Mouse (Mus musculus) liver, embryonic 16.5 days (tissue): Measurements from ENCODE around the gene Mpg. TPM values are rescaled to one million over a fixed set of nuclear protein-coding genes. Genes with fewer than 3 reads are reported as not detected.
A peak's percentile ranks its signal among the peaks of the same experiment; 100 is the strongest.

Experiments
- ATAC-seq: fragments of 200-750 bp; cut with Nextera tagmentation; 2 replicates; pipeline ENCODE4 v1.8.0; 2017; ENCODE audit warnings: low read depth, mild to moderate bottlenecking, moderate number of reproducible peaks, moderate library complexity
- H3K27ac ChIP-seq: fragments of 300-500 bp; sonication (generic); 2 replicates; pipeline ENCODE4 v1.5.1; 2014; ENCODE audit warnings: mild to moderate bottlenecking, low read length
- H3K27me3 ChIP-seq: fragments of 300-500 bp; sonication (generic); 2 replicates; pipeline ENCODE4 v1.6.1; 2014; ENCODE audit warnings: low read depth, low read length, mixed read lengths; ENCODE audit not compliant: control insufficient read depth, insufficient read depth
- H3K36me3 ChIP-seq: fragments of 300-500 bp; sonication (generic); 2 replicates; pipeline ENCODE4 v1.6.1; 2014; ENCODE audit warnings: mild to moderate bottlenecking; ENCODE audit not compliant: control insufficient read depth, insufficient read depth
- H3K4me1 ChIP-seq: fragments of 300-500 bp; sonication (generic); 2 replicates; pipeline ENCODE4 v1.6.1; 2014; ENCODE audit warnings: low read depth, low read length, mixed read lengths; ENCODE audit not compliant: control insufficient read depth
- H3K4me2 ChIP-seq: fragments of 300-500 bp; sonication (generic); 2 replicates; pipeline ENCODE4 v1.6.1; 2014; ENCODE audit warnings: low read depth, low read length, mixed read lengths
- H3K4me3 ChIP-seq: fragments of 300-500 bp; sonication (generic); 2 replicates; pipeline ENCODE4 v1.5.1; 2014; ENCODE audit warnings: low read depth, mild to moderate bottlenecking, low read length
- H3K9ac ChIP-seq: fragments of 300-500 bp; sonication (generic); 2 replicates; pipeline ENCODE4 v1.6.1; 2014; ENCODE audit warnings: low read depth, low read length
- H3K9me3 ChIP-seq: fragments of 300-500 bp; sonication (generic); replicated peaks from 2 replicates; pipeline ENCODE4 v1.6.1; 2016; ENCODE audit warnings: low read length; ENCODE audit not compliant: control insufficient read depth
- WGBS: fragments of 180-500 bp; shearing (Covaris S2); extraction: QIAGEN DNeasy Blood & Tissue Kit; methylation state at CpG from one replicate; pipeline ENCODE4 v1.1.7; 2014; ENCODE audit not compliant: insufficient replicate concordance; 5-methylcytosine and 5-hydroxymethylcytosine counted together
- polyA plus RNA-seq: library from polyadenylated mRNA; unstranded; fragments of >200 nt; fragmentation: Nextera tagmentation; extraction: Ambion mirVana; gene quantifications from 2 replicates; pipeline ENCODE4 v1.2.1, GENCODE M21; 2015

The Mpg gene
- polyA plus RNA-seq, 1 experiment from 2014 or later = 19.6 TPM

- Histone ChIP-seq H3K4me2 (no peak overlapping the region), H3K4me3 (no peak overlapping the region), H3K9ac (no peak overlapping the region), H3K27me3 (peaks cover 61% of the 10 kb centered on the region), H3K36me3 (peaks cover 7% of the 10 kb centered on the region), H3K27ac (peak overlapping the region; percentile 46; the same call in 1 of the 2 replicates), H3K9me3 (no peaks in the 10 kb centered on the region), H3K4me1 (peaks cover 35% of the 10 kb centered on the region)
- 6% methylated on average over 4 of the region's 4 CpGs for WGBS
- ATAC-seq = peak; percentile 14; the same call in 1 of the 2 replicates
Observed at GRCm38 (mm10) chr11:32224468-32225139, 1.7 kb upstream of the Mpg start.

GRCm38 (mm10) chr11:32225222-32226104, 842 bp upstream of the Mpg start:
- no peaks in the 10 kb centered on the region for H3K9me3 ChIP-seq
- no peak overlapping the region for H3K9ac ChIP-seq
- H3K4me1 ChIP-seq = peaks cover 35% of the 10 kb centered on the region
- no peak overlapping the region for H3K4me3 ChIP-seq
- peaks cover 12% of the 10 kb centered on the region for H3K36me3 ChIP-seq
- peaks cover 53% of the 10 kb centered on the region for H3K27me3 ChIP-seq
- peak overlapping the region; percentile 18 for H3K27ac ChIP-seq
- WGBS = 37% methylated on average over 7 of the region's 7 CpGs
- H3K4me2 ChIP-seq = no peak overlapping the region; the same call in 1 of the 2 replicates
- no peak for ATAC-seq

GRCm38 (mm10) chr11:32227041-32227440, 736 bp downstream of the Mpg start:
- H3K27ac ChIP-seq = peak overlapping the region; percentile 76; the same call in 1 of the 2 replicates
- H3K4me2 ChIP-seq = peak overlapping the region; percentile 71
- H3K27me3 ChIP-seq = peaks cover 37% of the 10 kb centered on the region
- ATAC-seq = no peak
- 33% methylated on average over 1 of the region's 1 CpGs for WGBS
- H3K36me3 ChIP-seq = peaks cover 27% of the 10 kb centered on the region
- peaks cover 31% of the 10 kb centered on the region for H3K4me1 ChIP-seq
- H3K9ac ChIP-seq = peak overlapping the region; percentile 91
- H3K4me3 ChIP-seq = peak overlapping the region; percentile 78
- no peaks in the 10 kb centered on the region for H3K9me3 ChIP-seq

- Histone ChIP-seq H3K9ac (peak overlapping the region; percentile 91; the same call in 1 of the 2 replicates), H3K27me3 (peaks cover 32% of the 10 kb centered on the region), H3K4me1 (peaks cover 28% of the 10 kb centered on the region), H3K27ac (peak overlapping the region; percentile 11; the same call in 1 of the 2 replicates), H3K9me3 (no peaks in the 10 kb centered on the region), H3K36me3 (peaks cover 32% of the 10 kb centered on the region), H3K4me2 (peak overlapping the region; percentile 71), H3K4me3 (peak overlapping the region; percentile 78)
- ATAC-seq = no peak
- 83% methylated on average over 9 of the region's 9 CpGs for WGBS
Observed at GRCm38 (mm10) chr11:32227555-32227954, 1.2 kb downstream of the Mpg start.

- 0 out of 2 replicates have a peak overlapping the region, but pooled peaks have one; percentile 29 for H3K27ac ChIP-seq
- H3K4me1 ChIP-seq = peaks cover 28% of the 10 kb centered on the region
- H3K36me3 ChIP-seq = peaks cover 39% of the 10 kb centered on the region
Observed at GRCm38 (mm10) chr11:32228292-32228845, 2.1 kb downstream of the Mpg start.

GRCm38 (mm10) chr11:32230220-32230619, 3.9 kb downstream of the Mpg start:
- no peak overlapping the region for H3K4me2 ChIP-seq
- peaks cover 18% of the 10 kb centered on the region for H3K4me1 ChIP-seq
- H3K9ac ChIP-seq = no peak overlapping the region
- H3K27ac ChIP-seq = no peak overlapping the region
- no peak for ATAC-seq
- 75% methylated on average over 4 of the region's 4 CpGs for WGBS
- peaks cover 58% of the 10 kb centered on the region for H3K36me3 ChIP-seq
- H3K9me3 ChIP-seq = no peaks in the 10 kb centered on the region
- no peak overlapping the region for H3K4me3 ChIP-seq
- H3K27me3 ChIP-seq = peaks cover 5% of the 10 kb centered on the region

More at GRCm38 (mm10) chr11:32228292-32228845, 2.1 kb downstream of the Mpg start:
- H3K4me2 ChIP-seq = no peak overlapping the region
- H3K4me3 ChIP-seq = no peak overlapping the region
- no peak overlapping the region for H3K9ac ChIP-seq
- WGBS = 77% methylated on average over 3 of the region's 3 CpGs
- H3K27me3 ChIP-seq = peaks cover 24% of the 10 kb centered on the region
- no peak for ATAC-seq
- H3K9me3 ChIP-seq = no peaks in the 10 kb centered on the region

GRCm38 (mm10) chr11:32231125-32231524, 4.8 kb downstream of the Mpg start:
- H3K27ac ChIP-seq = 0 out of 2 replicates have a peak overlapping the region, but pooled peaks have one; percentile 13
- no peak for ATAC-seq

GRCm38 (mm10) chr11:32232848-32233247, 6.5 kb downstream of the Mpg start:
- Histone ChIP-seq H3K9ac (no peak overlapping the region), H3K9me3 (no peaks in the 10 kb centered on the region), H3K27ac (no peak overlapping the region), H3K4me3 (no peak overlapping the region), H3K36me3 (peaks cover 80% of the 10 kb centered on the region), H3K4me2 (no peak overlapping the region), H3K27me3 (no peaks in the 10 kb centered on the region), H3K4me1 (peaks cover 16% of the 10 kb centered on the region)
- ATAC-seq = no peak
- 87% methylated on average over 10 of the region's 10 CpGs for WGBS

More at GRCm38 (mm10) chr11:32231125-32231524, 4.8 kb downstream of the Mpg start:
- 73% methylated on average over 2 of the region's 2 CpGs for WGBS
- Histone ChIP-seq H3K4me1 (peaks cover 12% of the 10 kb centered on the region), H3K4me2 (no peak overlapping the region), H3K9ac (no peak overlapping the region), H3K36me3 (peaks cover 65% of the 10 kb centered on the region), H3K4me3 (no peak overlapping the region), H3K9me3 (no peaks in the 10 kb centered on the region), H3K27me3 (no peaks in the 10 kb centered on the region)
